Mouse (Mus musculus) cerebellum, postnatal 36 days (tissue): ENCODE measurements around the gene Adss.
"Not testable (repeated sequence)": the region's sequence is repeated elsewhere in the genome, so short reads cannot be mapped to it uniquely, and the experiment has no call there.

Source experiments
- DNase-seq, 2 experiments: peaks; one replicate each; pipeline ENCODE4 v3.0.0; 2021 to 2022; ENCODE audit warnings: mixed read lengths in 2 of 2

Gene Adss

GRCm38 (mm10) chr1:177796193-177796939, at the start of gene Adss:
Gene Adss, minus strand, starts transcription at chr1:177796511.
- DNase-seq, result peak; percentile 96 to 99

- not testable (repeated sequence) for DNase-seq
These were observed 49.5 kb upstream of the Adss start for GRCm38 (mm10) chr1:177845812-177846211.

GRCm38 (mm10) chr1:177827776-177828175, 31.5 kb upstream of the Adss start:
- not testable (repeated sequence) for DNase-seq

- DNase-seq, result not testable (repeated sequence)
These were observed 10.5 kb upstream of the Adss start for GRCm38 (mm10) chr1:177806772-177807171.

- DNase-seq, result no peak
These were observed 7.2 kb upstream of the Adss start for GRCm38 (mm10) chr1:177803511-177803910.

GRCm38 (mm10) chr1:177797151-177797755, 942 bp upstream of the Adss start:
- no peak for DNase-seq

- no peak for DNase-seq
These were observed 704 bp downstream of the Adss start for GRCm38 (mm10) chr1:177795421-177796192.

- peak in 1 of 2 experiments; percentile 10 for DNase-seq
These were observed 1.4 kb downstream of the Adss start for GRCm38 (mm10) chr1:177794866-177795265.

- no peak for DNase-seq
These were observed 3.5 kb downstream of the Adss start for GRCm38 (mm10) chr1:177792835-177793234.

GRCm38 (mm10) chr1:177777397-177777796, 18.9 kb downstream of the Adss start:
- DNase-seq, result no peak

GRCm38 (mm10) chr1:177768931-177769330, 27.4 kb downstream of the Adss start:
- DNase-seq, result no peak

- DNase-seq, result no peak
These were observed 39.1 kb downstream of the Adss start for GRCm38 (mm10) chr1:177757249-177757648.

- DNase-seq, result no peak
These were observed 42.8 kb downstream of the Adss start for GRCm38 (mm10) chr1:177753496-177753895.

GRCm38 (mm10) chr1:177747869-177748540, 48.3 kb downstream of the Adss start:
- no peak for DNase-seq

- DNase-seq, result no peak
These were observed 51.6 kb downstream of the Adss start for GRCm38 (mm10) chr1:177744521-177745325.

- DNase-seq, result no peak
These were observed 54.2 kb downstream of the Adss start for GRCm38 (mm10) chr1:177742119-177742518.

- no peak for DNase-seq
These were observed 55.6 kb downstream of the Adss start for GRCm38 (mm10) chr1:177740707-177741106.

- DNase-seq, result no peak
These were observed 58.7 kb downstream of the Adss start for GRCm38 (mm10) chr1:177737505-177738105.

GRCm38 (mm10) chr1:177731973-177732372, 64.3 kb downstream of the Adss start:
- DNase-seq, result no peak

- DNase-seq, result no peak
These were observed 67.0 kb downstream of the Adss start, which contains the start of gene 1700016C15Rik for GRCm38 (mm10) chr1:177729043-177730024. Gene 1700016C15Rik, plus strand, starts transcription at chr1:177729814.
